Mouse (Mus musculus): Measurements from ENCODE around the gene Micall2. TPM values are rescaled to one million over a fixed set of nuclear protein-coding genes. Genes with fewer than 3 reads are reported as not detected.
"Not testable (repeated sequence)": the region's sequence is repeated elsewhere in the genome, so short reads cannot be mapped to it uniquely, and the experiment has no call there.

Micall2 gene
- polyA plus RNA-seq, 1 experiment from 2014 or later = 8.9 TPM

- H3K36me3 ChIP-seq = peaks cover 14% of the 10 kb centered on the region
- peaks cover 15% of the 10 kb centered on the region for H3K4me1 ChIP-seq
- no peaks in the 10 kb centered on the region for H3K9me3 ChIP-seq (replicated peaks)
- no peak overlapping the region for H3K4me3 ChIP-seq
- peak; percentile 83 for DNase-seq (ENCODE audit: low spot score)
- H3K27me3 ChIP-seq (ENCODE audit: low read depth, poor library complexity, severe bottlenecking) = no peaks in the 10 kb centered on the region
- 5% methylated on average over 3 of the region's 3 CpGs for WGBS
- no peak overlapping the region for H3K27ac ChIP-seq
Measured at GRCm38 (mm10) chr5:139745771-139746170, 9.6 kb upstream of the Micall2 start.

GRCm38 (mm10) chr5:139742640-139743039, 6.5 kb upstream of the Micall2 start:
- not testable (repeated sequence) for DNase-seq (ENCODE audit: low spot score); H3K9me3 ChIP-seq (replicated peaks)
- 58% methylated on average over 3 of the region's 3 CpGs for WGBS

GRCm38 (mm10) chr5:139738592-139739315, 2.6 kb upstream of the Micall2 start:
- Histone ChIP-seq H3K4me1 (peaks cover 42% of the 10 kb centered on the region), H3K27ac (peak overlapping the region; percentile 43)
- WGBS = 76% methylated on average over 7 of the region's 7 CpGs

More at GRCm38 (mm10) chr5:139742640-139743039, 6.5 kb upstream of the Micall2 start:
- peaks cover 20% of the 10 kb centered on the region for H3K4me1 ChIP-seq
- H3K36me3 ChIP-seq; H3K27ac ChIP-seq; H3K27me3 ChIP-seq (ENCODE audit: low read depth, poor library complexity, severe bottlenecking); H3K4me3 ChIP-seq: not testable (repeated sequence)

GRCm38 (mm10) chr5:139737841-139738591, 1.9 kb upstream of the Micall2 start:
- Histone ChIP-seq H3K4me3 (no peak overlapping the region), H3K9me3 (replicated peaks) (no peaks in the 10 kb centered on the region), H3K27ac (peak overlapping the region; percentile 43), H3K36me3 (no peaks in the 10 kb centered on the region), H3K4me1 (peaks cover 47% of the 10 kb centered on the region), H3K27me3 (ENCODE audit: low read depth, poor library complexity, severe bottlenecking) (peaks cover 24% of the 10 kb centered on the region)
- no peak for DNase-seq (ENCODE audit: low spot score)
- 84% methylated on average over 14 of the region's 14 CpGs for WGBS

More at GRCm38 (mm10) chr5:139738592-139739315, 2.6 kb upstream of the Micall2 start:
- Histone ChIP-seq H3K9me3 (replicated peaks) (no peaks in the 10 kb centered on the region), H3K36me3 (no peaks in the 10 kb centered on the region), H3K27me3 (ENCODE audit: low read depth, poor library complexity, severe bottlenecking) (peaks cover 24% of the 10 kb centered on the region), H3K4me3 (no peak overlapping the region)
- no peak for DNase-seq (ENCODE audit: low spot score)

GRCm38 (mm10) chr5:139736504-139736940, 386 bp upstream of the Micall2 start:
- Histone ChIP-seq H3K9me3 (replicated peaks) (no peaks in the 10 kb centered on the region), H3K27ac (peak overlapping the region; percentile 82), H3K27me3 (ENCODE audit: low read depth, poor library complexity, severe bottlenecking) (peaks cover 24% of the 10 kb centered on the region), H3K36me3 (no peaks in the 10 kb centered on the region), H3K4me3 (peak overlapping the region; percentile 65), H3K4me1 (peaks cover 60% of the 10 kb centered on the region)
- DNase-seq (ENCODE audit: low spot score) = no peak
- 20% methylated on average over 10 of the region's 10 CpGs for WGBS

- Histone ChIP-seq H3K27ac (no peak overlapping the region; the same call in 1 of the 2 replicates), H3K4me3 (peak overlapping the region; percentile 65; the same call in 1 of the 2 replicates), H3K4me1 (peaks cover 78% of the 10 kb centered on the region), H3K36me3 (no peaks in the 10 kb centered on the region), H3K27me3 (ENCODE audit: low read depth, poor library complexity, severe bottlenecking) (peaks cover 24% of the 10 kb centered on the region), H3K9me3 (replicated peaks) (no peaks in the 10 kb centered on the region)
- DNase-seq (ENCODE audit: low spot score) = no peak
- 79% methylated on average over 7 of the region's 7 CpGs for WGBS
Measured at GRCm38 (mm10) chr5:139734746-139735145, 1.4 kb downstream of the Micall2 start.

- Histone ChIP-seq H3K27me3 (ENCODE audit: low read depth, poor library complexity, severe bottlenecking) (peaks cover 24% of the 10 kb centered on the region), H3K9me3 (replicated peaks) (no peaks in the 10 kb centered on the region), H3K4me3 (no peak overlapping the region), H3K27ac (no peak overlapping the region; the same call in 1 of the 2 replicates), H3K36me3 (no peaks in the 10 kb centered on the region), H3K4me1 (peaks cover 81% of the 10 kb centered on the region)
- no peak for DNase-seq (ENCODE audit: low spot score)
- WGBS = 74% methylated on average over 3 of the region's 3 CpGs
Measured at GRCm38 (mm10) chr5:139734016-139734415, 2.1 kb downstream of the Micall2 start.

GRCm38 (mm10) chr5:139732634-139733107, 3.5 kb downstream of the Micall2 start:
- 81% methylated on average over 11 of the region's 11 CpGs for WGBS
- Histone ChIP-seq H3K9me3 (replicated peaks) (no peaks in the 10 kb centered on the region), H3K27me3 (ENCODE audit: low read depth, poor library complexity, severe bottlenecking) (peaks cover 17% of the 10 kb centered on the region), H3K27ac (peak overlapping the region; percentile 75), H3K4me3 (no peak overlapping the region), H3K36me3 (no peaks in the 10 kb centered on the region), H3K4me1 (peaks cover 89% of the 10 kb centered on the region)
- no peak for DNase-seq (ENCODE audit: low spot score)

- H3K27me3 ChIP-seq (ENCODE audit: low read depth, poor library complexity, severe bottlenecking) = peaks cover 16% of the 10 kb centered on the region
- peak overlapping the region; percentile 90 for H3K27ac ChIP-seq
- H3K9me3 ChIP-seq (replicated peaks) = no peaks in the 10 kb centered on the region
- H3K4me3 ChIP-seq = peak overlapping the region; percentile 25
- DNase-seq (ENCODE audit: low spot score) = peak; percentile 64
- WGBS = 44% methylated on average over 8 of the region's 8 CpGs
- H3K4me1 ChIP-seq = peaks cover 83% of the 10 kb centered on the region
- H3K36me3 ChIP-seq = peaks cover 2% of the 10 kb centered on the region; the same call in 1 of the 2 replicates
Measured at GRCm38 (mm10) chr5:139730712-139731486, 5.2 kb downstream of the Micall2 start.

- Histone ChIP-seq H3K27me3 (ENCODE audit: low read depth, poor library complexity, severe bottlenecking) (no peaks in the 10 kb centered on the region), H3K4me3 (no peak overlapping the region), H3K4me1 (peaks cover 82% of the 10 kb centered on the region), H3K36me3 (peaks cover 2% of the 10 kb centered on the region; the same call in 1 of the 2 replicates), H3K9me3 (replicated peaks) (no peaks in the 10 kb centered on the region), H3K27ac (peak overlapping the region; percentile 92; the same call in 1 of the 2 replicates)
- DNase-seq (ENCODE audit: low spot score) = no peak
- 86% methylated on average over 11 of the region's 11 CpGs for WGBS
Measured at GRCm38 (mm10) chr5:139727261-139727660, 8.9 kb downstream of the Micall2 start.

GRCm38 (mm10) chr5:139726186-139726585, 9.9 kb downstream of the Micall2 start:
- 89% methylated on average over 3 of the region's 3 CpGs for WGBS
- peaks cover 73% of the 10 kb centered on the region for H3K4me1 ChIP-seq
- H3K9me3 ChIP-seq (replicated peaks) = no peaks in the 10 kb centered on the region

More at GRCm38 (mm10) chr5:139726186-139726585, 9.9 kb downstream of the Micall2 start:
- Histone ChIP-seq H3K27ac (peak overlapping the region; percentile 92), H3K36me3 (peaks cover 9% of the 10 kb centered on the region; the same call in 1 of the 2 replicates), H3K4me3 (no peak overlapping the region), H3K27me3 (ENCODE audit: low read depth, poor library complexity, severe bottlenecking) (no peaks in the 10 kb centered on the region)
- DNase-seq (ENCODE audit: low spot score) = no peak

Data from limb, embryonic 10.5 days (tissue).